ENCODE assay signal across 10 mouse cellular contexts in the genomic region with DNA sequence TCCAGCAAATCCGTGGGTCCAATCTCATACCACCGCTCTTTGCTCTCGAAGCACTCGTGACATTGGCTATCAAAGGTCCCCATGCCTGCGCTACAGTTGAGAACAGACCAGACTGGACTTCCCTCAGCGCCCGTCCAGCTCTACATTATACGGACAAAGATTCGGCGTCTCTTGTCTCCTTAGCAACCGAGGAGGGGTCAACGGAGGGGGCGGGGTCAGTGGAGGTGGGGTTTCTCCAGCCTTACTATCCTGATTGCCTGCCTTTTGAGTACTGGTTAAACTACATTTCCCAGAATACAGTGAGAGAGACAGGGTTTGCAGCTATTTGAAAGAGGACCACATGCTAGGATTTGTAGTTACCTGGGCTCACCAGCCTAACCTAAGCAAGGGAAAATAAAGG. TPM values are rescaled to one million over a fixed set of nuclear protein-coding genes. Genes with fewer than 3 reads are reported as not detected.
DNase-seq lines count a peak whose midpoint lies in the region; ATAC-seq and TF ChIP-seq lines count a peak whose summit lies in the region.
"Had no signal": no experiment of that assay in that cellular context is flagged by ENCODE, and none has a peak within 500 bp of the region (broad histone marks: within the 10 kb centered on the region; RNA-seq: fewer than 3 reads in every experiment).

A gene (minus strand): TSS at position 169 of the 400 bp plus-strand sequence.

- peak; percentile 87 for ATAC-seq in forebrain, embryonic 13.5 days

- DNase-seq in ovary, adult 18-20 months (ENCODE audit: low spot score) = peak; percentile 55
- DNase-seq in ovary, postnatal 10 days (ENCODE audit: low spot score) = no peak
- DNase-seq in heart, postnatal 14 days = peak; percentile 43 to 57
- DNase-seq in kidney, postnatal 25 days = peak; percentile 86 to 89
- peak; percentile 32 for DNase-seq in lung, adult 2 months
- DNase-seq in retina, postnatal 1 day = peak; percentile 92
- DNase-seq in thymus, adult 18-20 months = no peak

- TF ChIP-seq CTCF in lung, adult 2 months (IDR thresholded peaks at IDR 0.05; ENCODE audit: insufficient read depth, low read length) = no peak

- peaks cover 8% of the 10 kb centered on the region; the same call in 1 of the 2 replicates for H3K4me1 ChIP-seq in forebrain, embryonic 13.5 days
- no peaks in the 10 kb centered on the region for H3K4me1 ChIP-seq in lung, adult 2 months (ENCODE audit: control insufficient read depth, insufficient read depth, low read length)

- peak within 1 kb of the TSS; percentile 55 for H3K4me2 ChIP-seq in forebrain, embryonic 13.5 days

- no peak within 1 kb of the TSS for H3K27ac ChIP-seq in forebrain, embryonic 13.5 days

- TF ChIP-seq POLR2A in lung, adult 2 months (IDR thresholded peaks at IDR 0.05; ENCODE audit: borderline replicate concordance, extremely low read depth, low read depth, low read length) = no peak

- H3K9me3 ChIP-seq in forebrain, embryonic 13.5 days (replicated peaks) = no peaks in the 10 kb centered on the region

- H3K9ac ChIP-seq in forebrain, embryonic 13.5 days = no peak within 1 kb of the TSS

- H3K4me3 ChIP-seq in forebrain, embryonic 13.5 days = peak within 1 kb of the TSS; percentile 25
- peak within 1 kb of the TSS; percentile 26 for H3K4me3 ChIP-seq in lung, adult 2 months (replicated peaks; ENCODE audit: extremely low read depth, low read depth, low read length)

- whole genome bisulfite sequencing in forebrain, embryonic 13.5 days = 6% methylated on average over 13 of the region's 13 CpGs
- 12% methylated on average over 13 of the region's 13 CpGs for WGBS in lung, adult 2 months

- H3K36me3 ChIP-seq in forebrain, embryonic 13.5 days (ENCODE audit: poor library complexity, severe bottlenecking) = no peaks in the 10 kb centered on the region

- H3K27me3 ChIP-seq in forebrain, embryonic 13.5 days = no peaks in the 10 kb centered on the region

- intact Hi-C loops in heart, postnatal 14 days (cut with DNase I) = no loop called here

RNA-seq across cellular contexts. Expression of the gene that starts here (rescaled TPM):
- 1.3 and 1.7 TPM in 2 replicates for polyA plus RNA-seq in forebrain, embryonic 13.5 days (2015; fragmentation: Nextera tagmentation; extraction: Ambion mirVana)
- total RNA-seq in heart, postnatal 14 days (2021) = not detected
- 1.1 and 2.1 TPM in 2 replicates for polyA plus RNA-seq in lung, adult 2 months (2012; rRNA removed)
- polyA plus RNA-seq: C2C12; spleen, adult 2 months had no signal

Comparison
In these comparisons a context has a peak if more than half of its experiments do, and no peak if none do; other contexts are left out.
1. DNase-seq: peak in ovary, adult 18-20 months (single experiment), kidney, postnatal 25 days (2 of 2), lung, adult 2 months (single experiment) and retina, postnatal 1 day (single experiment); none in ovary, postnatal 10 days (single experiment) and thymus, adult 18-20 months (0 of 2).
2. Peak in DNase-seq in heart, postnatal 14 days; RNA of the gene not detected or under 1 TPM.